Mouse (Mus musculus) hindbrain, embryonic 14.5 days (tissue): ENCODE data around the gene Nckap5. TPM values are rescaled to one million over a fixed set of nuclear protein-coding genes. Genes with fewer than 3 reads are reported as not detected.

Experiments used
- ATAC-seq: fragments of 200-750 bp; cut with Nextera tagmentation; 2 replicates; pipeline ENCODE4 v1.8.0; 2017; ENCODE audit warnings: moderate number of reproducible peaks, mild to moderate bottlenecking, moderate TSS enrichment, moderate library complexity; ENCODE audit not compliant: low FRiP score
- DNase-seq: peaks from one replicate; pipeline ENCODE4 v3.0.0-alpha.2; 2015; ENCODE audit warnings: low spot score
- H3K27ac ChIP-seq: fragments of 300-500 bp; sonication (generic); 2 replicates; pipeline ENCODE4 v1.5.1; 2014; ENCODE audit warnings: mild to moderate bottlenecking, moderate library complexity
- H3K27me3 ChIP-seq: fragments of 300-500 bp; sonication (generic); 2 replicates; pipeline ENCODE4 v1.6.1; 2014; ENCODE audit warnings: mild to moderate bottlenecking, low read length, mixed read lengths; ENCODE audit not compliant: control insufficient read depth, insufficient read depth
- H3K36me3 ChIP-seq: fragments of 300-500 bp; sonication (generic); replicated peaks from 2 replicates; pipeline ENCODE4 v1.6.1; 2014; ENCODE audit not compliant: control insufficient read depth, insufficient read depth
- H3K4me1 ChIP-seq: fragments of 300-500 bp; sonication (generic); replicated peaks from 2 replicates; pipeline ENCODE4 v1.6.1; 2014; ENCODE audit warnings: antibody characterized with exemption, low read length, mixed read lengths; ENCODE audit not compliant: control insufficient read depth, insufficient read depth
- H3K4me2 ChIP-seq: fragments of 300-500 bp; sonication (generic); replicated peaks from 2 replicates; pipeline ENCODE4 v1.6.1; 2014; ENCODE audit warnings: mild to moderate bottlenecking, moderate library complexity
- H3K4me3 ChIP-seq: fragments of 300-500 bp; sonication (generic); replicated peaks from 2 replicates; pipeline ENCODE4 v1.5.1; 2014; ENCODE audit warnings: mild to moderate bottlenecking, low read length
- H3K9ac ChIP-seq: fragments of 300-500 bp; sonication (generic); 2 replicates; pipeline ENCODE4 v1.6.1; 2014
- H3K9me3 ChIP-seq: fragments of 300-500 bp; sonication (generic); 2 replicates; pipeline ENCODE4 v1.6.1; 2016; ENCODE audit warnings: low read length; ENCODE audit not compliant: control insufficient read depth
- WGBS: fragments of 180-500 bp; shearing (Covaris S2); extraction: QIAGEN DNeasy Blood & Tissue Kit; methylation state at CpG from one replicate; pipeline ENCODE4 v1.1.7; 2014; 5-methylcytosine and 5-hydroxymethylcytosine counted together
- polyA plus RNA-seq: library from polyadenylated mRNA; unstranded; fragments of >200 nt; fragmentation: Nextera tagmentation; extraction: Ambion mirVana; gene quantifications from 2 replicates; pipeline ENCODE4 v1.2.1, GENCODE M21; 2014

The Nckap5 gene
- polyA plus RNA-seq, 1 experiment from 2014 or later, result 14.1 TPM

GRCm38 (mm10) chr1:126535527-126535926 lies 295.1 kb downstream of the Nckap5 start:
- 59% methylated on average over 1 of the region's 1 CpGs for WGBS
- Histone ChIP-seq H3K4me3 (no peak overlapping the region), H3K9ac (no peak overlapping the region), H3K27me3 (no peaks in the 10 kb centered on the region), H3K9me3 (no peaks in the 10 kb centered on the region), H3K36me3 (no peaks in the 10 kb centered on the region), H3K27ac (no peak overlapping the region), H3K4me1 (0 out of 2 replicates have a peak, but pooled peaks cover 6% of the 10 kb centered on the region), H3K4me2 (no peak overlapping the region)
- DNase-seq (no peak), ATAC-seq (no peak)

GRCm38 (mm10) chr1:126534046-126534445 lies 296.6 kb downstream of the Nckap5 start:
- ATAC-seq (no peak), DNase-seq (no peak)
- H3K4me2 ChIP-seq, result no peak overlapping the region
- no peaks in the 10 kb centered on the region for H3K36me3 ChIP-seq
- WGBS, result 86% methylated on average over 2 of the region's 2 CpGs
- H3K4me3 ChIP-seq, result no peak overlapping the region
- H3K27me3 ChIP-seq, result no peaks in the 10 kb centered on the region
- H3K4me1 ChIP-seq, result 0 out of 2 replicates have a peak, but pooled peaks cover 6% of the 10 kb centered on the region
- no peaks in the 10 kb centered on the region for H3K9me3 ChIP-seq
- no peak overlapping the region for H3K9ac ChIP-seq
- H3K27ac ChIP-seq, result no peak overlapping the region

DNA sequence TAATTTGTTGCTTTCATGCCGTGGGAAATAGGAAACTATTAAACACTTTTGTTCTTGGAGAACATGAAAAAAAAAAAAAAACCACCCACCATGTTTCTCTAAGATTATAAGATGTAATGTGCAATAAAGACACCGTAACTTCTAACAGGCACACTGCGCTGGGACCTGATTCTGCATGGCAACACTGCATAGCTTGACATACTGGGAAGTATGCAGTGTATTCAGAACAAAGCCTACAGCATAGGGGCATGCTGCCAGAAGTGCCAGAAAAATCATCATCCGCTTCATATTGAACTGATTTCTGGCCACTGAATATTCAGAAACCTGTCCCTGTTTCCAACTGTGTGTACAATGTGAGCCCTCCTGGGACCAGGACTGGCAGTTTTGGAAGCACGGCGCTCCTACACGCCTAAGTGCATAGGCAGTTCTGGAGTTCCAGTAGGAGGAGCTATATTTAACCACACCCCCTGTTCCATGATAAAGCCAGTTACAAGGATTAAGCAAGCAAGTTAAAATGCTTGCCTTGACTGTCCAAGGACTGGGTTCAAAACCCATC lies 302.5 kb downstream of the Nckap5 start:
- ATAC-seq (peak; percentile 53; the same call in 1 of the 2 replicates), DNase-seq (peak; percentile 41)
- H3K27ac ChIP-seq, result no peak overlapping the region
- H3K4me1 ChIP-seq, result no peaks in the 10 kb centered on the region
- no peaks in the 10 kb centered on the region for H3K9me3 ChIP-seq
- no peak overlapping the region for H3K9ac ChIP-seq
- no peak overlapping the region for H3K4me3 ChIP-seq
- H3K36me3 ChIP-seq, result no peaks in the 10 kb centered on the region
- no peaks in the 10 kb centered on the region for H3K27me3 ChIP-seq
- no peak overlapping the region for H3K4me2 ChIP-seq
- 77% methylated on average over 7 of the region's 7 CpGs for WGBS

GRCm38 (mm10) chr1:126518067-126518466 lies 312.5 kb downstream of the Nckap5 start:
- ATAC-seq (no peak), DNase-seq (no peak)
- H3K27me3 ChIP-seq, result no peaks in the 10 kb centered on the region
- no peak overlapping the region for H3K27ac ChIP-seq
- no peak overlapping the region for H3K4me2 ChIP-seq
- H3K4me1 ChIP-seq, result no peaks in the 10 kb centered on the region
- no peaks in the 10 kb centered on the region for H3K9me3 ChIP-seq
- H3K4me3 ChIP-seq, result no peak overlapping the region
- H3K36me3 ChIP-seq, result no peaks in the 10 kb centered on the region
- 83% methylated on average over 3 of the region's 3 CpGs for WGBS
- H3K9ac ChIP-seq, result no peak overlapping the region

- no peak for DNase-seq
- WGBS, result 92% methylated on average over 1 of the region's 1 CpGs
- Histone ChIP-seq H3K9me3 (no peaks in the 10 kb centered on the region), H3K27me3 (no peaks in the 10 kb centered on the region), H3K36me3 (no peaks in the 10 kb centered on the region), H3K4me1 (no peaks in the 10 kb centered on the region), H3K4me3 (no peak overlapping the region), H3K4me2 (no peak overlapping the region), H3K27ac (no peak overlapping the region), H3K9ac (no peak overlapping the region)
- no peak for ATAC-seq
Measured at GRCm38 (mm10) chr1:126517427-126517826, 313.2 kb downstream of the Nckap5 start.

- no peak for ATAC-seq
- DNase-seq, result no peak
- no peak overlapping the region for H3K9ac ChIP-seq
- no peaks in the 10 kb centered on the region for H3K36me3 ChIP-seq
- H3K27ac ChIP-seq, result no peak overlapping the region
- no peaks in the 10 kb centered on the region for H3K4me1 ChIP-seq
- H3K9me3 ChIP-seq, result no peaks in the 10 kb centered on the region
- H3K4me3 ChIP-seq, result no peak overlapping the region
- H3K4me2 ChIP-seq, result no peak overlapping the region
- WGBS, result 72% methylated on average over 3 of the region's 3 CpGs
- H3K27me3 ChIP-seq, result no peaks in the 10 kb centered on the region
Measured at GRCm38 (mm10) chr1:126515054-126515756, 315.4 kb downstream of the Nckap5 start.

- Histone ChIP-seq H3K4me3 (no peak overlapping the region), H3K4me2 (no peak overlapping the region), H3K9ac (no peak overlapping the region), H3K4me1 (no peaks in the 10 kb centered on the region), H3K27me3 (no peaks in the 10 kb centered on the region), H3K27ac (no peak overlapping the region), H3K36me3 (no peaks in the 10 kb centered on the region), H3K9me3 (no peaks in the 10 kb centered on the region)
- DNase-seq (no peak), ATAC-seq (no peak)
- 79% methylated on average over 5 of the region's 5 CpGs for WGBS
Measured at GRCm38 (mm10) chr1:126511835-126512445, 318.7 kb downstream of the Nckap5 start.

DNA sequence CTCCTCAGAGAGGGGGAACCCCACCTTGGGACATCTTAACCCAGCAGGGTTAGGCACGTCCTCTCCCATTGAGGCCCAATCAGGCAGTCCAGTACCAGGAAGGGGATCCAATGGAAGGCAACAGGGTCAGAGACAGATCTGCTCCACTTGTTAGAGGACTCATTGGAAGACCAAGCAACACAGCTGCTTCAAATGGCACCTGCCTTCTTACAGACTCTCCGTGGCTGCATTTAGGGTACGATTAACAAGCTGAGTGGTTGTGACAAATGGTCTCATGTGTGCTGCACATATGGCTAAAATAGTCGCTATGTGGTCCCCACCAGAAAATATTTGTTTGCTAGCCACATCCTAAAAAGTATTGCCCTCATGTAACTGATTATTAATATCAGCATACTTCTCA lies 325.9 kb downstream of the Nckap5 start:
- DNase-seq, result no peak
- no peaks in the 10 kb centered on the region for H3K4me1 ChIP-seq
- H3K27ac ChIP-seq, result no peak overlapping the region
- ATAC-seq, result no peak
- no peak overlapping the region for H3K9ac ChIP-seq
- no peaks in the 10 kb centered on the region for H3K9me3 ChIP-seq
- H3K27me3 ChIP-seq, result no peaks in the 10 kb centered on the region
- no peak overlapping the region for H3K4me2 ChIP-seq
- no peak overlapping the region for H3K4me3 ChIP-seq
- H3K36me3 ChIP-seq, result no peaks in the 10 kb centered on the region
- 72% methylated on average over 4 of the region's 4 CpGs for WGBS

DNA sequence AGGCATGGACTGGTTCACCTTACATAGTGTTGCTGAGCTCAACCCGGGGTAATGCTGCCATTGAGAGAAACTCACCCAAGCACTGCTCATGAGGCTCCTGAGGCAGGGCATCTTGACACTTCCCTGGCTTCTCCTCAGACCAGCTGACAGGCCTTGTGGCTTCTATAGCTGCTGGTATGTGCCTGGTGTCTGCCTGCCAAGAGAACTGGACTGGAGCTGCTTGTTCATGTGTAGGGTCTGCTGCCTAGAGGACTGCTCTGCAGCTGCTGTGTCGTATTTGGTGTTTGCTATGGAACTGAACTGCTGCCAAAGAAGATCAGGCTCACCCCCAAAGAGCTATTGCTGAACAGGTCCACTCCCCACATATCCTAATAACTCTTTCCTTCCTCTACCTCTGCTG lies 327.9 kb downstream of the Nckap5 start:
- Histone ChIP-seq H3K27me3 (no peaks in the 10 kb centered on the region), H3K9me3 (no peaks in the 10 kb centered on the region), H3K4me1 (no peaks in the 10 kb centered on the region), H3K36me3 (no peaks in the 10 kb centered on the region), H3K27ac (no peak overlapping the region), H3K4me3 (no peak overlapping the region), H3K4me2 (no peak overlapping the region), H3K9ac (no peak overlapping the region)
- no peak for DNase-seq
- 72% methylated on average over 2 of the region's 2 CpGs for WGBS
- ATAC-seq, result peak; percentile 43; the same call in 1 of the 2 replicates
